Mouse (Mus musculus) kidney, embryonic 16.5 days (tissue): ENCODE measurements around the gene Hdlbp. TPM values are rescaled to one million over a fixed set of nuclear protein-coding genes. Genes with fewer than 3 reads are reported as not detected.
"Not testable (repeated sequence)": the region's sequence is repeated elsewhere in the genome, so short reads cannot be mapped to it uniquely, and the experiment has no call there.

Source experiments
- ATAC-seq: fragments of 200-750 bp; cut with Nextera tagmentation; 2 replicates; pipeline ENCODE4 v1.8.0; 2017; ENCODE audit warnings: moderate TSS enrichment; ENCODE audit not compliant: low FRiP score, low TSS enrichment
- H3K27ac ChIP-seq: fragments of 300-500 bp; sonication (generic); 2 replicates; pipeline ENCODE4 v1.5.1; 2014; ENCODE audit warnings: low read length
- H3K27me3 ChIP-seq: fragments of 300-500 bp; sonication (generic); 2 replicates; pipeline ENCODE4 v1.6.1; 2014; ENCODE audit warnings: low read length, control low read depth, mixed read lengths; ENCODE audit not compliant: insufficient read depth
- H3K36me3 ChIP-seq: fragments of 300-500 bp; sonication (generic); 2 replicates; pipeline ENCODE4 v1.6.1; 2014; ENCODE audit warnings: low read length, control low read depth, mixed read lengths; ENCODE audit not compliant: insufficient read depth
- H3K4me1 ChIP-seq: fragments of 300-500 bp; sonication (generic); 2 replicates; pipeline ENCODE4 v1.6.1; 2014; ENCODE audit warnings: low read length, control low read depth, mixed read lengths; ENCODE audit not compliant: insufficient read depth
- H3K4me2 ChIP-seq: fragments of 300-500 bp; sonication (generic); replicated peaks from 2 replicates; pipeline ENCODE4 v1.6.1; 2014; ENCODE audit warnings: low read depth, low read length
- H3K4me3 ChIP-seq: fragments of 300-500 bp; sonication (generic); 2 replicates; pipeline ENCODE4 v1.5.1; 2014; ENCODE audit warnings: mild to moderate bottlenecking, low read length
- H3K9ac ChIP-seq: fragments of 300-500 bp; sonication (generic); replicated peaks from 2 replicates; pipeline ENCODE4 v1.6.1; 2014; ENCODE audit warnings: low read length
- H3K9me3 ChIP-seq: fragments of 300-500 bp; sonication (generic); 2 replicates; pipeline ENCODE4 v1.6.1; 2016; ENCODE audit warnings: low read length, control low read depth
- WGBS: fragments of 180-500 bp; shearing (Covaris S2); extraction: QIAGEN DNeasy Blood & Tissue Kit; methylation state at CpG from one replicate; pipeline ENCODE4 v1.1.7; 2014; 5-methylcytosine and 5-hydroxymethylcytosine counted together
- polyA plus RNA-seq: library from polyadenylated mRNA; unstranded; fragments of >200 nt; fragmentation: Nextera tagmentation; extraction: Ambion mirVana; gene quantifications from 2 replicates; pipeline ENCODE4 v1.2.1, GENCODE M21; 2015

Gene Hdlbp
- polyA plus RNA-seq, 1 experiment from 2014 or later, result 140 TPM

- not testable (repeated sequence) for H3K27ac ChIP-seq, H3K4me1 ChIP-seq, H3K27me3 ChIP-seq, H3K9me3 ChIP-seq, ATAC-seq, H3K4me3 ChIP-seq, H3K4me2 ChIP-seq, H3K9ac ChIP-seq, H3K36me3 ChIP-seq
- WGBS, result 94% methylated on average over 2 of the region's 3 CpGs
These were observed 7.7 kb upstream of the Hdlbp start for GRCm38 (mm10) chr1:93486302-93486701.

GRCm38 (mm10) chr1:93479476-93480083, 965 bp upstream of the Hdlbp start:
- Histone ChIP-seq H3K36me3 (no peaks in the 10 kb centered on the region; the same call in 1 of the 2 replicates), H3K4me3 (peak overlapping the region; percentile 93), H3K9me3 (no peaks in the 10 kb centered on the region), H3K4me1 (peaks cover 11% of the 10 kb centered on the region), H3K27ac (peak overlapping the region; percentile 92), H3K4me2 (peak overlapping the region; percentile 75), H3K27me3 (no peaks in the 10 kb centered on the region), H3K9ac (peak overlapping the region; percentile 87)
- no peak for ATAC-seq
- WGBS, result 5% methylated on average over 23 of the region's 23 CpGs

GRCm38 (mm10) chr1:93477758-93478585, 643 bp downstream of the Hdlbp start:
- H3K4me3 ChIP-seq, result peak overlapping the region; percentile 93
- H3K4me2 ChIP-seq, result peak overlapping the region; percentile 72
- WGBS, result under 1% methylated on average over 35 of the region's 41 CpGs
- H3K9me3 ChIP-seq, result no peaks in the 10 kb centered on the region
- H3K27me3 ChIP-seq, result no peaks in the 10 kb centered on the region
- H3K4me1 ChIP-seq, result peaks cover 11% of the 10 kb centered on the region
- no peaks in the 10 kb centered on the region; the same call in 1 of the 2 replicates for H3K36me3 ChIP-seq
- H3K27ac ChIP-seq, result peak overlapping the region; percentile 97
- peak; percentile 98 for ATAC-seq
- H3K9ac ChIP-seq, result peak overlapping the region; percentile 89

GRCm38 (mm10) chr1:93475694-93476093, 2.9 kb downstream of the Hdlbp start:
- Histone ChIP-seq H3K9ac (no peak overlapping the region), H3K27ac (no peak overlapping the region), H3K4me2 (no peak overlapping the region), H3K9me3 (no peaks in the 10 kb centered on the region), H3K27me3 (no peaks in the 10 kb centered on the region), H3K36me3 (no peaks in the 10 kb centered on the region; the same call in 1 of the 2 replicates), H3K4me1 (peaks cover 10% of the 10 kb centered on the region), H3K4me3 (no peak overlapping the region)
- WGBS, result 91% methylated on average over 3 of the region's 3 CpGs
- ATAC-seq, result no peak

- Histone ChIP-seq H3K4me3 (no peak overlapping the region), H3K36me3 (no peaks in the 10 kb centered on the region), H3K9ac (no peak overlapping the region), H3K4me2 (no peak overlapping the region), H3K9me3 (no peaks in the 10 kb centered on the region), H3K27me3 (no peaks in the 10 kb centered on the region), H3K4me1 (no peaks in the 10 kb centered on the region), H3K27ac (no peak overlapping the region)
- no peak for ATAC-seq
- 93% methylated on average over 4 of the region's 4 CpGs for WGBS
These were observed 10.0 kb downstream of the Hdlbp start for GRCm38 (mm10) chr1:93468626-93469025.

- H3K36me3 ChIP-seq, result no peaks in the 10 kb centered on the region
- no peak for ATAC-seq
- no peak overlapping the region for H3K27ac ChIP-seq
- no peaks in the 10 kb centered on the region for H3K4me1 ChIP-seq
- H3K27me3 ChIP-seq, result no peaks in the 10 kb centered on the region
- H3K4me3 ChIP-seq, result no peak overlapping the region
- no peak overlapping the region for H3K9ac ChIP-seq
- no peaks in the 10 kb centered on the region for H3K9me3 ChIP-seq
- H3K4me2 ChIP-seq, result no peak overlapping the region
These were observed 12.9 kb downstream of the Hdlbp start for GRCm38 (mm10) chr1:93465746-93466145.

- H3K27ac ChIP-seq, result no peak overlapping the region
These were observed 13.5 kb downstream of the Hdlbp start for GRCm38 (mm10) chr1:93465066-93465465.

GRCm38 (mm10) chr1:93459101-93459500, 19.5 kb downstream of the Hdlbp start:
- Histone ChIP-seq H3K9ac (no peak overlapping the region), H3K27me3 (no peaks in the 10 kb centered on the region), H3K9me3 (no peaks in the 10 kb centered on the region), H3K4me2 (no peak overlapping the region), H3K36me3 (no peaks in the 10 kb centered on the region), H3K4me3 (no peak overlapping the region), H3K27ac (no peak overlapping the region), H3K4me1 (no peaks in the 10 kb centered on the region)
- 67% methylated on average over 3 of the region's 3 CpGs for WGBS
- ATAC-seq, result no peak

More at GRCm38 (mm10) chr1:93465066-93465465, 13.5 kb downstream of the Hdlbp start:
- Histone ChIP-seq H3K9ac (no peak overlapping the region), H3K4me2 (no peak overlapping the region), H3K36me3 (no peaks in the 10 kb centered on the region), H3K27me3 (no peaks in the 10 kb centered on the region), H3K4me3 (no peak overlapping the region), H3K4me1 (no peaks in the 10 kb centered on the region), H3K9me3 (no peaks in the 10 kb centered on the region)
- ATAC-seq, result no peak

GRCm38 (mm10) chr1:93458357-93458756, 20.3 kb downstream of the Hdlbp start:
- no peak overlapping the region for H3K9ac ChIP-seq
- no peaks in the 10 kb centered on the region for H3K36me3 ChIP-seq
- no peaks in the 10 kb centered on the region for H3K4me1 ChIP-seq
- H3K9me3 ChIP-seq, result no peaks in the 10 kb centered on the region
- no peak overlapping the region for H3K27ac ChIP-seq
- ATAC-seq, result no peak
- 41% methylated on average over 1 of the region's 1 CpGs for WGBS
- no peaks in the 10 kb centered on the region for H3K27me3 ChIP-seq
- no peak overlapping the region for H3K4me2 ChIP-seq
- no peak overlapping the region for H3K4me3 ChIP-seq

GRCm38 (mm10) chr1:93453721-93454255, 24.8 kb downstream of the Hdlbp start:
- Histone ChIP-seq H3K4me1 (no peaks in the 10 kb centered on the region), H3K36me3 (no peaks in the 10 kb centered on the region), H3K9ac (no peak overlapping the region), H3K27ac (no peak overlapping the region), H3K27me3 (no peaks in the 10 kb centered on the region), H3K9me3 (no peaks in the 10 kb centered on the region), H3K4me2 (no peak overlapping the region), H3K4me3 (no peak overlapping the region)
- no peak for ATAC-seq
